Mouse (Mus musculus) heart, embryonic 15.5 days (tissue): ENCODE measurements around the gene Ppm1l. TPM values are rescaled to one million over a fixed set of nuclear protein-coding genes. Genes with fewer than 3 reads are reported as not detected.

ENCODE experiments used
- ATAC-seq: fragments of 200-750 bp; cut with Nextera tagmentation; replicated peaks from 2 replicates; pipeline ENCODE4 v1.8.0; 2017; ENCODE audit warnings: low read depth, moderate TSS enrichment; ENCODE audit not compliant: insufficient number of reproducible peaks, insufficient read depth, low FRiP score
- H3K27ac ChIP-seq: fragments of 300-500 bp; sonication (generic); 2 replicates; pipeline ENCODE4 v1.5.1; 2015; ENCODE audit warnings: mild to moderate bottlenecking, inconsistent platforms
- H3K27me3 ChIP-seq: fragments of 300-500 bp; sonication (generic); 2 replicates; pipeline ENCODE4 v1.6.1; 2015; ENCODE audit warnings: inconsistent platforms
- H3K36me3 ChIP-seq: fragments of 300-500 bp; sonication (generic); 2 replicates; pipeline ENCODE4 v1.6.1; 2015; ENCODE audit warnings: mild to moderate bottlenecking, inconsistent platforms
- H3K4me1 ChIP-seq: fragments of 300-500 bp; sonication (generic); replicated peaks from 2 replicates; pipeline ENCODE4 v1.6.1; 2015; ENCODE audit warnings: inconsistent platforms
- H3K4me2 ChIP-seq: fragments of 300-500 bp; sonication (generic); 2 replicates; pipeline ENCODE4 v1.6.1; 2015; ENCODE audit warnings: inconsistent platforms, mild to moderate bottlenecking, moderate library complexity
- H3K4me3 ChIP-seq: fragments of 300-500 bp; sonication (generic); 2 replicates; pipeline ENCODE4 v1.5.1; 2015; ENCODE audit warnings: mild to moderate bottlenecking, inconsistent platforms
- H3K9ac ChIP-seq: fragments of 300-500 bp; sonication (generic); 2 replicates; pipeline ENCODE4 v1.6.1; 2015; ENCODE audit warnings: mild to moderate bottlenecking, inconsistent platforms
- H3K9me3 ChIP-seq: fragments of 300-500 bp; sonication (generic); replicated peaks from 2 replicates; pipeline ENCODE4 v1.6.1; 2016; ENCODE audit warnings: inconsistent platforms
- WGBS: fragments of 180-500 bp; shearing (Covaris S2); methylation state at CpG from one replicate; pipeline ENCODE4 v1.1.7; 2015; ENCODE audit warnings: mixed read lengths; 5-methylcytosine and 5-hydroxymethylcytosine counted together
- polyA plus RNA-seq: library from polyadenylated mRNA; unstranded; fragments of >200 nt; fragmentation: Nextera tagmentation; extraction: Ambion mirVana; gene quantifications from 2 replicates; pipeline ENCODE4 v1.2.1, GENCODE M21; 2015

Ppm1l gene
- polyA plus RNA-seq, 1 experiment from 2014 or later: 8.5 TPM

DNA sequence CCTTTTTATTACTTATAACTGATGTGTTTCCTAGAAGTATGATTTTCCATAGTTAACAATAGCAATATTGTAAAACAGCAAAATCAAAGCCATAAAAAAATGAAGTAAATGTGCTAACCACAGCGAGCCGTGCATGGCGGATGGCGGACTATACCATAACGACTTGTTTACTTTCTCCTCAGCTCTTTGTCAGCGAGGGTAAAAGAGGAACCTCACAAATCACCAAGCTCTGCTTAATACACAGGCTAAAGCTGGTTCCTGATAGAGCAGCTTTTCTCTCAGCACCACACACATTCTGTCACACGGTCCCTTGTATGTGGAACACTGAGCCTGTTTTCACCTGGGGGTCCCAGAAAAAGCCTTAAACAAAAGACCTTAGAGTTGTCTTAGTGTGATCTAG is 188.4 kb downstream of the Ppm1l start:
- Histone ChIP-seq H3K36me3 (no peaks in the 10 kb centered on the region), H3K4me1 (0 out of 2 replicates have a peak, but pooled peaks cover 6% of the 10 kb centered on the region), H3K27me3 (no peaks in the 10 kb centered on the region), H3K4me3 (no peak overlapping the region), H3K9ac (no peak overlapping the region), H3K4me2 (no peak overlapping the region), H3K27ac (no peak overlapping the region), H3K9me3 (no peaks in the 10 kb centered on the region)
- no peak for ATAC-seq
- 84% methylated on average over 7 of the region's 7 CpGs for WGBS

DNA sequence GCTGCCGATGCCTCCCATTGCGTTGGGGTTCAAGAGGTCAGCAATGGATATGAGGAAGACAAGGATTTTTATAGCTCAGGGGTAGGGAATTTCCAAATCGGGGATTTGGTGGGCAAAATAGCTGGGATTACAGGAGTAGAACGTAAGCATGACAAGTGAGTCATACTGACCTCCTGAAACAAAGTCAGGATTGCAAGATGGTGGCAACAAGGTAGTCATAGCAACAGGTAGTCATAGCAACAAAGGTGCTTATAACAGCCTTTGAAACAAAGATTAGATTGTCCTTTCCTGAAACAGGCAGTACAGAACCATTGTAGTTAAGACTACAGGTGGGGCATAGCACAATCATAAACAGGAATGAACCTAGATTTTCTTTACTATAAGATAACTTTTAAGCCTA is 189.7 kb downstream of the Ppm1l start:
- ATAC-seq: no peak
- no peaks in the 10 kb centered on the region for H3K36me3 ChIP-seq
- no peaks in the 10 kb centered on the region for H3K27me3 ChIP-seq
- H3K9me3 ChIP-seq: no peaks in the 10 kb centered on the region
- 0 out of 2 replicates have a peak, but pooled peaks cover 6% of the 10 kb centered on the region for H3K4me1 ChIP-seq
- 86% methylated on average over 4 of the region's 4 CpGs for WGBS
- no peak overlapping the region for H3K4me3 ChIP-seq
- H3K4me2 ChIP-seq: no peak overlapping the region
- no peak overlapping the region for H3K27ac ChIP-seq
- no peak overlapping the region for H3K9ac ChIP-seq

DNA sequence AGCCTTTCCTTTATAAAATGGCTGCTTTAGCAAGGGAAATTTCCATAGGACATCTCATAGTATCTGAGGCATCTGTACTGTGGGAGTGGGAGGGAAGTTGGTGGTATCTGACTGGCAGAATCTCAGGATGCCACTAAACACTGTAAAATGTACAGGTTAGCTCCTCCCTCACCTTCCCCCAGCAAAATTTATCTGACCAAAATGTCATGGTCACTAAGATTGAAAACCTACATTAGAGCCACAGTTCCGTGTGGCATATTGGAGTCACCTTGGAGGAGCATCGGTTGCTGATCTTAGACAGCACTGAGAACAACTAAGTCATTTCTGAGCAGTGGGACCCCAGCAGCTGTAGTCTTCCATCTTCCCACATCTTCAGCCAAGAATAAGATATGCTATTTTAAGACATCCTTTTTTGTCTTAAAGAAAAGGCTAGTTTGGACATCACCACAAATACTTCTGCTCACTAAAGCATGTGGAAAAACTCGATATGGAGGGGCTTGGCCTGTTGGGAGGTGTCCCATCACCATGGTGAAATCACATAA is 192.8 kb downstream of the Ppm1l start:
- Histone ChIP-seq H3K27ac (no peak overlapping the region), H3K4me2 (no peak overlapping the region), H3K27me3 (no peaks in the 10 kb centered on the region), H3K36me3 (no peaks in the 10 kb centered on the region), H3K4me1 (peaks cover 3% of the 10 kb centered on the region), H3K9ac (no peak overlapping the region), H3K4me3 (no peak overlapping the region), H3K9me3 (no peaks in the 10 kb centered on the region)
- no peak for ATAC-seq
- 73% methylated on average over 3 of the region's 3 CpGs for WGBS

- Histone ChIP-seq H3K4me1 (peaks cover 3% of the 10 kb centered on the region), H3K4me2 (no peak overlapping the region), H3K27me3 (no peaks in the 10 kb centered on the region), H3K36me3 (no peaks in the 10 kb centered on the region), H3K27ac (no peak overlapping the region), H3K9ac (no peak overlapping the region), H3K4me3 (no peak overlapping the region), H3K9me3 (no peaks in the 10 kb centered on the region)
- no peak for ATAC-seq
- WGBS: 27% methylated on average over 7 of the region's 7 CpGs
Measured at GRCm38 (mm10) chr3:69511881-69512280, 195.2 kb downstream of the Ppm1l start.

DNA sequence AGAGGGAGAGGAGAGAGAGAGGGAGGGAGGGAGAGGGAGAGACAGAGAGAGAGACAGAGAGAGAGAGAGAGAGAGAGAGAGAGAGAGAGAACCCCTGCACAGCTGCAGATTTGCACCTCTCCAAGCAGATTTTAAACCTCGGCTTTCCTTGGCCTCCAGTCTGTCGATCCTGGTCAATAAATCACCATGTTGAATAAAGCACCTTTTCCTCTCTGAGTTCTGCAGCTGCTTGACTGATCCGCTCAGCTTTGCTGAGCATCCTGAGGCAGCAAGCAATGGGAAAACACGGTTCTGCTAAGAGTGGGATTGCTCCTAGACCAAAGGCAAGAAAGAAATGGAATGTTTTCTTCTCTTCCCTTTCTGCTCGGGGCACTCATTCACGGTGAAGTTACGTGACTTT is 195.7 kb downstream of the Ppm1l start:
- no peak overlapping the region for H3K4me3 ChIP-seq
- ATAC-seq: no peak
- H3K4me1 ChIP-seq: peaks cover 3% of the 10 kb centered on the region
- no peak overlapping the region for H3K9ac ChIP-seq
- H3K9me3 ChIP-seq: no peaks in the 10 kb centered on the region
- no peaks in the 10 kb centered on the region for H3K27me3 ChIP-seq
- WGBS: 51% methylated on average over 7 of the region's 7 CpGs
- no peaks in the 10 kb centered on the region for H3K36me3 ChIP-seq
- H3K4me2 ChIP-seq: no peak overlapping the region
- no peak overlapping the region for H3K27ac ChIP-seq

GRCm38 (mm10) chr3:69515730-69516350 is 199.2 kb downstream of the Ppm1l start:
- no peak for ATAC-seq
- H3K4me2 ChIP-seq: no peak overlapping the region
- no peak overlapping the region for H3K4me3 ChIP-seq
- peaks cover 3% of the 10 kb centered on the region for H3K4me1 ChIP-seq
- H3K36me3 ChIP-seq: no peaks in the 10 kb centered on the region
- 75% methylated on average over 13 of the region's 13 CpGs for WGBS
- H3K9ac ChIP-seq: no peak overlapping the region
- no peaks in the 10 kb centered on the region for H3K27me3 ChIP-seq
- no peak overlapping the region for H3K27ac ChIP-seq
- no peaks in the 10 kb centered on the region for H3K9me3 ChIP-seq

- 73% methylated on average over 9 of the region's 9 CpGs for WGBS
- Histone ChIP-seq H3K4me2 (no peak overlapping the region), H3K27ac (no peak overlapping the region), H3K4me3 (no peak overlapping the region), H3K4me1 (no peaks in the 10 kb centered on the region), H3K36me3 (no peaks in the 10 kb centered on the region), H3K27me3 (no peaks in the 10 kb centered on the region), H3K9ac (no peak overlapping the region), H3K9me3 (no peaks in the 10 kb centered on the region)
- ATAC-seq: no peak
Measured at GRCm38 (mm10) chr3:69519188-69519587, 202.5 kb downstream of the Ppm1l start.

DNA sequence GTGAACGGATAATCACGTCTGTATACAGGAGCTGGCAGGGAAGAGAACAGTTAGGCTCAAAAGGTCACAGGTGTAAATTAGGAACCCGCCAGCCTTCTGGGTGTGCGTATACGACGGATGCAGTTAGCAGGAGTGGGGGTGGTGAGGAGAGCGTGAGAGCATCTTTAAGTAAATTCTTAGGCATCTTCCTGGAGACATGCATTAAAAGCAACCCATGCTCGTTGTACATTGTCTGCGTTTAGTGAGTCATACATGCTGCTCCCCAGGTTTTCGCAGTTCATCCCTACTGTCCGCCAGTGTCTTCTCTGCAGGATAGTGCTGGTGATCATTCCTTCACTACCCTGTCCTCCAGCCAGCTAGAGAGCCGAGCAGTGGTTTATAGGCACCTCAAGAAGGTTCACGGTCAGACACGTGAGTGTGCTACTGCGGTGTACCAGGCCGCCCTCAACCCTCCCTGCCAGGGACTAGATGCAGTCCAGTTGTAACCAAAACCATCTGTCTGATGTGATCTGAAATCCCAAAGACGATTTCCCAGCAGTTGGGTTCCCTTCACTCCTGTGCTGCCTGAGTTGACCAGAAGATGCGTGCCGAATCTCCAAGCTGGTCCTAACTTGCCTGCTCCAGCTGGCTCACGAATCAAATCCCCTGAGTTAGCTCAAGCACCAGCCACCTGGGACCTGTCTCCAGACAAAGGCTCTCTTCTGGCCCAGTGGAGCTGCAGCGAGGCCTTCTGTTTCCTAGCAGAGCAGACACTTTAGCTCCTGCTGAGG is 203.3 kb downstream of the Ppm1l start:
- 82% methylated on average over 21 of the region's 21 CpGs for WGBS
- no peaks in the 10 kb centered on the region for H3K36me3 ChIP-seq
- H3K4me3 ChIP-seq: no peak overlapping the region
- H3K27ac ChIP-seq: no peak overlapping the region
- no peak overlapping the region for H3K9ac ChIP-seq
- H3K9me3 ChIP-seq: no peaks in the 10 kb centered on the region
- no peaks in the 10 kb centered on the region for H3K27me3 ChIP-seq
- H3K4me1 ChIP-seq: 0 out of 2 replicates have a peak, but pooled peaks cover 4% of the 10 kb centered on the region
- ATAC-seq: no peak
- H3K4me2 ChIP-seq: no peak overlapping the region

DNA sequence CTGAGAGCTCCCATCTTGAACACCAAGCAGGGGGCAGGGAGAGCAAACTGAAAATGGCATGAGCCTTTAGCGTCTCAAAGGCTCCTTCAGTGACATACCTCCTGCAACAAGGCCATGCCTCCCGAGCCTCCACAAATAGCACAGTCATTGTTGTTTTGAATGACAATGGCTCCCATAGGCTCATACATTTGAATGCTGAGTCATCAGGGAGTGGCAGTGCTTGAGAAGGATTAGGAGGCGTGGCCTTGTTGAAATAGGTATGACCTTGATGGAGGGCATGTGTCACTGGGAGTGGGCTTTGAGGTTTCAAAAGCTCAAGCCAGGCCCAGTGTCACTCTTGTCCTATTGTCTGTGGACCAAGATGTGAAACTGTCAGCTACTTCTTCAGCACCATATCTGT is 205.6 kb downstream of the Ppm1l start:
- no peaks in the 10 kb centered on the region for H3K27me3 ChIP-seq
- 88% methylated on average over 3 of the region's 3 CpGs for WGBS
- H3K9ac ChIP-seq: no peak overlapping the region
- no peaks in the 10 kb centered on the region for H3K9me3 ChIP-seq
- no peak overlapping the region for H3K4me2 ChIP-seq
- no peak overlapping the region for H3K27ac ChIP-seq
- H3K4me3 ChIP-seq: no peak overlapping the region
- H3K36me3 ChIP-seq: no peaks in the 10 kb centered on the region
- 0 out of 2 replicates have a peak, but pooled peaks cover 4% of the 10 kb centered on the region for H3K4me1 ChIP-seq
- ATAC-seq: no peak

DNA sequence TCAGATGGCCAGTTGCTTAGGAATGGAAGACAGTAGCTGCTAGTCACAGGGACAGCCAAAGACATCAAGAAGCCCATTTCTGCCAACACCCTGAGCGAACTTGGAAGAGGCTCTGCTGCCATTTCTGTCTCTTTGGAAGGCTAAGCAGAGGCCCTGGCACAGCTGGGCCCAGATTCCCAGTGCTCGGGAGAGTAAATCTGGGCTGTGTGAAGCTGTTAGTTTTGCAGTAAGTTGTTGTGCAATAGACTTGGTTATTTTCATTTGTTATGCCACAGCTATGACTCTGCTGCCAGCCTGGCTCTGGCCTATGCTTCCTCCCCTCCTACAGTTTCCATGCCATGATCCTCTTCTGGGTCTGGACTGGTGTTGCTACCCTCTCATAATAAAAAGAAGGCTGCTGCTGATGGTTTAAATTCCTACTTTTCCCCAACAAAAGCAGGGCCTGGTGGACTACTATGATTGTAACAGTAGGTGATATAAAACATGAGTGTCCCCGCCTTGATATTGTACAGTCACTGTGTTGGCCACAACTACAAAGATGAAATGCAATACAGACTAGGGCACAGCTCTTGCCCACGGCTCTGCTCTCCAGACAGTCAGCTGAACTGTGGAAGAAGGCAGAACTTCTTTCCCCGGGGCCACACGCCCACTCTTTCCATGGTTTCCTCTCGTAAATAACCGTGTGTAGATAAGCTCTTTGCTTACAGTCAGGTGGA is 207.9 kb downstream of the Ppm1l start:
- Histone ChIP-seq H3K9ac (no peak overlapping the region), H3K27me3 (no peaks in the 10 kb centered on the region), H3K4me1 (0 out of 2 replicates have a peak, but pooled peaks cover 4% of the 10 kb centered on the region), H3K27ac (no peak overlapping the region; the same call in 1 of the 2 replicates), H3K4me3 (no peak overlapping the region), H3K36me3 (no peaks in the 10 kb centered on the region), H3K4me2 (no peak overlapping the region), H3K9me3 (no peaks in the 10 kb centered on the region)
- 64% methylated on average over 8 of the region's 8 CpGs for WGBS
- no peak for ATAC-seq

DNA sequence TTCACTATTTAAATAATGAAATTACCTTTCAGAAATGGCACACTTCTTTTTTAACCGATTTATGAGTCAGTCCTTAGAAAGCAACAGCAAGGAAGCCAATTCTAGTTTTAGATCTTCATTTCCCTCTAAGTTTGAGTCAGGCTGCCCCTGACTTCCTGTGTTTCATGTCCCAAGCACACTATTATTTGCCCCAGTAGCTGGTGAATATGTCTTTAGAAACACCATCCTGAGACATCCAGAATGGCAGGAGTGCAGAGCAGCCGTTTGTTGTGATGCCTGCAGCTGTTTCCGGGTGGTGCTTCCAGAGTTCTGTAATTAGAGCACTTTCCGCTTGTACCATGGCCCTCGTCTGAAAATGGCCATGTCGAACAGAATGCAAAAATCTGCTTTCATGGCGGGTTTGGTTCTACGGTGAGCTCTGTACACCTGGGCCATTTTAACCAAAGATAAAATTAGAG is 208.4 kb downstream of the Ppm1l start:
- 64% methylated on average over 8 of the region's 8 CpGs for WGBS
- ATAC-seq: no peak
- Histone ChIP-seq H3K9me3 (no peaks in the 10 kb centered on the region), H3K4me3 (no peak overlapping the region), H3K27ac (no peak overlapping the region; the same call in 1 of the 2 replicates), H3K4me2 (no peak overlapping the region), H3K27me3 (no peaks in the 10 kb centered on the region), H3K9ac (no peak overlapping the region), H3K4me1 (0 out of 2 replicates have a peak, but pooled peaks cover 4% of the 10 kb centered on the region), H3K36me3 (no peaks in the 10 kb centered on the region)
